Mouse (Mus musculus) midbrain, embryonic 12.5 days (tissue): ENCODE measurements at regions not wholly inside any gene's neighbourhood (a gene's known extent, or its start where the extent isn't known, plus 50 kb on each side); places are given as distances from the start of the nearest gene placed in this dataset.

ENCODE experiments used
- ATAC-seq: fragments of 200-750 bp; cut with Nextera tagmentation; 2 replicates; pipeline ENCODE4 v1.8.0; 2017; ENCODE audit warnings: low read depth, moderate TSS enrichment, moderate library complexity; ENCODE audit not compliant: low FRiP score
- H3K27ac ChIP-seq: fragments of 300-500 bp; sonication (generic); replicated peaks from 2 replicates; pipeline ENCODE4 v1.5.1; 2016; ENCODE audit warnings: mild to moderate bottlenecking
- H3K27me3 ChIP-seq: fragments of 300-500 bp; sonication (generic); 2 replicates; pipeline ENCODE4 v1.6.1; 2016; ENCODE audit warnings: mild to moderate bottlenecking
- H3K36me3 ChIP-seq: fragments of 300-500 bp; sonication (generic); 2 replicates; pipeline ENCODE4 v1.6.1; 2016
- H3K4me1 ChIP-seq: fragments of 300-500 bp; sonication (generic); 2 replicates; pipeline ENCODE4 v1.6.1; 2016
- H3K4me2 ChIP-seq: fragments of 300-500 bp; sonication (generic); replicated peaks from 2 replicates; pipeline ENCODE4 v1.6.1; 2016; ENCODE audit warnings: mild to moderate bottlenecking, moderate library complexity
- H3K4me3 ChIP-seq: fragments of 300-500 bp; sonication (generic); 2 replicates; pipeline ENCODE4 v1.5.1; 2016; ENCODE audit warnings: mild to moderate bottlenecking
- H3K9ac ChIP-seq: fragments of 300-500 bp; sonication (generic); replicated peaks from 2 replicates; pipeline ENCODE4 v1.6.1; 2016; ENCODE audit warnings: mild to moderate bottlenecking, moderate library complexity
- H3K9me3 ChIP-seq: fragments of 300-500 bp; sonication (generic); 2 replicates; pipeline ENCODE4 v1.6.1; 2016; ENCODE audit warnings: mild to moderate bottlenecking
- WGBS: fragments of 180-500 bp; shearing (Covaris S2); methylation state at CpG from one replicate; pipeline ENCODE4 v1.1.7; 2016; 5-methylcytosine and 5-hydroxymethylcytosine counted together

DNA sequence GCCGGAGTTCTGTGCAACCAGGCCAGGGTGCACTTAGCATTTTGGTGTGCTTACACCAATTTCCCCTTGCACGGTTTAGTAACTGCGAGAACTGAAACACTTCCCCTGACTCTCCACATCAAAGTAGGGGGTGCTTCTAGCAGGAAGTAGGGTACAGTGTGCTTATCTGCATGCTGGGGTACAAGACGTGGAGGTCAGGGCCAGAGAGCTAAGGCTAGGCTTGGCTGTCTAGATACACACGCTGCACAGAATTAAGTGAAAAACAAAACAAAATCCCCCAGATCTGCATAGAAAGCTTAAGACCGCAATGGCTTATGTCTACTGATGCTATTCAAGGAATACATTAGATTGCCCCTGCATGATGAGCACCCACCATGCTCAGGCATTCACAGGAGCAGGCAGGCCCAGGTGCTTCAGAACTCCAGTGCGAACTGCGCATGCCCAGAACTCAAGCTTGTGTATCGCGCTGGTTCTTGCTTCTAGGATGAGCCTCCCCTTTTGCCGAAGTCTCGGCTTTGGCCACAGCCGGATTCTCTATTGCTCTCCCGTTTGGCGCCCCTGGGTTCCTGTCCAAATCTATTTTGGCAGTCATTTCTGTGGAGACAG, 78.9 kb upstream of the Slc38a2 start:
- H3K27ac ChIP-seq = no peak overlapping the region
- H3K4me2 ChIP-seq = no peak overlapping the region
- no peak for ATAC-seq
- H3K4me3 ChIP-seq = no peak overlapping the region
- no peaks in the 10 kb centered on the region for H3K4me1 ChIP-seq
- no peaks in the 10 kb centered on the region for H3K9me3 ChIP-seq
- WGBS = 92% methylated on average over 15 of the region's 15 CpGs
- H3K36me3 ChIP-seq = no peaks in the 10 kb centered on the region
- no peak overlapping the region for H3K9ac ChIP-seq
- no peaks in the 10 kb centered on the region for H3K27me3 ChIP-seq

GRCm38 (mm10) chr15:96776476-96777075, 77.0 kb upstream of the Slc38a2 start:
- Histone ChIP-seq H3K4me1 (no peaks in the 10 kb centered on the region), H3K4me2 (no peak overlapping the region), H3K27ac (no peak overlapping the region), H3K9me3 (no peaks in the 10 kb centered on the region), H3K4me3 (no peak overlapping the region), H3K36me3 (no peaks in the 10 kb centered on the region), H3K27me3 (no peaks in the 10 kb centered on the region), H3K9ac (no peak overlapping the region)
- no peak for ATAC-seq
- 86% methylated on average over 9 of the region's 9 CpGs for WGBS

DNA sequence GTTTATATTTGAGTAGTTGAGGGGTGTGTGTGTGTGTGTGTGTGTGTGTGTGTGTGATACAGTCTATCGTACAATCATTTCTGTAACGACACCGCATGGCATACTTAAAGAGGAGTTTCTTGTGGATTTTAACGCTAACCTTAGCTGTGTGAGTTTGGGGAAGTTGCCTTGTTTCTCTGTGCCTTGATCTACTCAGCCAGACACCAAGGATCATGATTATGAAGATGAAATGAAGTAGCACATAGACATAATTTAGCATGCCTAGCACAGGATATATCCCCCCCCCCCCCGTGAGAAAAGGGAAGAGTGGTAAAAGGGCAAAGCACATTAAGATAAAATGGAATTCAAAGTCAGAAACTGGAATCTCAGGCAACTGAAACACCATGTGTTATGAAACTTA, 75.6 kb upstream of the Slc38a2 start:
- WGBS = 88% methylated on average over 5 of the region's 5 CpGs

DNA sequence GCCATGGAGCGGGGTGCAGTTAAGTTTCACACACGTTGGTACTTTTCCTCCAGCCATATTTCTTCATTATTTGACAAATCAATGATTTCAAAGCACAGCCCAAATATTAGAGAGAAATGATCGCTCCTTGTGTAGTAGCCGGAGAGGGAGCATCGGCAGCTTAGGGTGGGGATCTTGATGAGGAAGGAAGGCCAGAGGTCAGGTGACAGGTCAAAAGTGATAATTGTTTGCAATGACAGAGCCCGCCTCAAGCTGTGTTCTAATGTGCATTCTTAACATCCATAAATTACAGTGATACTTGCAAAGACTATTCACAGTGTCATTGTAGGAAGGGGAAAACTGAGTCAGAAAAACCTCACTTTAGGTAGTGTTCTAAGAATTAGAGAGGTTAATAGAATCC, 75.1 kb upstream of the Slc38a2 start:
- H3K27me3 ChIP-seq = no peaks in the 10 kb centered on the region
- no peaks in the 10 kb centered on the region for H3K36me3 ChIP-seq
- H3K27ac ChIP-seq = no peak overlapping the region
- H3K4me1 ChIP-seq = no peaks in the 10 kb centered on the region
- no peaks in the 10 kb centered on the region for H3K9me3 ChIP-seq
- WGBS = 78% methylated on average over 6 of the region's 6 CpGs
- no peak for ATAC-seq
- no peak overlapping the region for H3K4me3 ChIP-seq
- H3K4me2 ChIP-seq = no peak overlapping the region
- no peak overlapping the region for H3K9ac ChIP-seq

More for the DNA sequence above, 75.6 kb upstream of the Slc38a2 start:
- Histone ChIP-seq H3K9me3 (no peaks in the 10 kb centered on the region), H3K27me3 (no peaks in the 10 kb centered on the region), H3K4me1 (no peaks in the 10 kb centered on the region), H3K9ac (no peak overlapping the region), H3K4me2 (no peak overlapping the region), H3K27ac (no peak overlapping the region), H3K36me3 (no peaks in the 10 kb centered on the region), H3K4me3 (no peak overlapping the region)
- no peak for ATAC-seq

- Histone ChIP-seq H3K27me3 (no peaks in the 10 kb centered on the region), H3K4me3 (no peak overlapping the region), H3K36me3 (no peaks in the 10 kb centered on the region), H3K9ac (no peak overlapping the region), H3K9me3 (no peaks in the 10 kb centered on the region), H3K4me2 (no peak overlapping the region), H3K27ac (no peak overlapping the region), H3K4me1 (no peaks in the 10 kb centered on the region)
- 75% methylated on average over 1 of the region's 1 CpGs for WGBS
- ATAC-seq = no peak
Observed at GRCm38 (mm10) chr15:96773656-96774055, 74.1 kb upstream of the Slc38a2 start.

DNA sequence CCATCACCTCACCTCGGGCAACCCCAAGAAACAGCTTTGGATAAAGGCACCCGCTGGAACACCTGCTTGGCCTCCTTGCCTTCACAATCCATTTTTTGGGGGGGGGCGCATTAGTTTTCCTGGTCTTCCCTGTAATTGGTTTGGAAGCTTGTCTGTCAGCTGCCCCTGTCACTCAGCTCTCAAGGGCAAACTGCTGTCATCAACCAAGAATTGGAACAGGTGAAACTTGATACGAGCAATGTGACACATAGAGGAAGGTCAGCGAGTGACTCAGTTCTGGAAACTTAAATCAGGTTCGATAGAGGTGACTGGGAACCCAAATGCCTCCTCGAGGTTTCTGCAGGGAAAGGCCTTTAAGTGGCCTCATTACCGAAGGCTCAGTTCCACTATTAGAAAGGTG, 73.2 kb upstream of the Slc38a2 start:
- Histone ChIP-seq H3K27me3 (no peaks in the 10 kb centered on the region), H3K4me1 (peaks cover 2% of the 10 kb centered on the region; the same call in 1 of the 2 replicates), H3K9ac (no peak overlapping the region), H3K9me3 (no peaks in the 10 kb centered on the region), H3K4me3 (no peak overlapping the region), H3K27ac (no peak overlapping the region), H3K4me2 (no peak overlapping the region), H3K36me3 (no peaks in the 10 kb centered on the region)
- ATAC-seq = no peak
- 91% methylated on average over 8 of the region's 8 CpGs for WGBS

GRCm38 (mm10) chr15:96770786-96771185, 71.3 kb upstream of the Slc38a2 start:
- Histone ChIP-seq H3K27me3 (no peaks in the 10 kb centered on the region), H3K9me3 (no peaks in the 10 kb centered on the region), H3K9ac (no peak overlapping the region), H3K36me3 (no peaks in the 10 kb centered on the region), H3K4me1 (peaks cover 2% of the 10 kb centered on the region; the same call in 1 of the 2 replicates), H3K4me3 (no peak overlapping the region), H3K4me2 (no peak overlapping the region), H3K27ac (no peak overlapping the region)
- WGBS = 95% methylated on average over 8 of the region's 8 CpGs
- ATAC-seq = no peak

DNA sequence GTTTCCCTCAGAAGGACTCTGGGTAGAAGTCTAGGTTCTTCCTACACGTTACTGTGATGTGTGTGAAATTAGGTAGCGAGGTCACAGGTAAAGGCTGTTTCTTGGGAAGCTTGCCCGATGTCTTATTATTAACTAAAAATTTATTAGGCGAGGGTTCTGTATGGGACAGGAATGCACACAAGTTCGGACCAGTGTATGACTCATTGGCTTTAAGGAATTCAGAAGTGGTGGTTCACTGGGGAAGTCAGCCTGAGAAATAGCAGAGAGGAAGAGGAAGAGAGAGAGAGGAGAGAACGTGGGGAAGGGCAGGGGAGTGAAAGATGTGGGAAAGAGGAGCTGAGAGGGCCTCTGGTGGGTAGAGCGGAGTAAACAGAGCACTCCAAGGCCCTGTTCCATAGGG, 70.8 kb upstream of the Slc38a2 start:
- WGBS = 86% methylated on average over 7 of the region's 7 CpGs
- Histone ChIP-seq H3K9ac (no peak overlapping the region), H3K9me3 (no peaks in the 10 kb centered on the region), H3K27ac (no peak overlapping the region), H3K36me3 (no peaks in the 10 kb centered on the region), H3K4me3 (no peak overlapping the region), H3K4me2 (no peak overlapping the region), H3K4me1 (peaks cover 2% of the 10 kb centered on the region; the same call in 1 of the 2 replicates), H3K27me3 (no peaks in the 10 kb centered on the region)
- ATAC-seq = no peak

- Histone ChIP-seq H3K36me3 (no peaks in the 10 kb centered on the region), H3K27ac (no peak overlapping the region), H3K4me1 (peaks cover 2% of the 10 kb centered on the region; the same call in 1 of the 2 replicates), H3K4me3 (no peak overlapping the region), H3K9ac (no peak overlapping the region), H3K27me3 (no peaks in the 10 kb centered on the region), H3K9me3 (no peaks in the 10 kb centered on the region), H3K4me2 (no peak overlapping the region)
- WGBS = 87% methylated on average over 11 of the region's 11 CpGs
- ATAC-seq = no peak
Observed at GRCm38 (mm10) chr15:96769751-96770150, 70.2 kb upstream of the Slc38a2 start.

- Histone ChIP-seq H3K4me1 (peaks cover 2% of the 10 kb centered on the region; the same call in 1 of the 2 replicates), H3K36me3 (no peaks in the 10 kb centered on the region), H3K9me3 (no peaks in the 10 kb centered on the region), H3K4me2 (no peak overlapping the region), H3K9ac (no peak overlapping the region), H3K27ac (no peak overlapping the region), H3K27me3 (no peaks in the 10 kb centered on the region), H3K4me3 (no peak overlapping the region)
- WGBS = 82% methylated on average over 19 of the region's 19 CpGs
- no peak for ATAC-seq
Observed at GRCm38 (mm10) chr15:96768301-96768993, 68.9 kb upstream of the Slc38a2 start.

- no peak overlapping the region for H3K4me3 ChIP-seq
- ATAC-seq = no peak
Observed at GRCm38 (mm10) chr15:96767188-96767587, 67.7 kb upstream of the Slc38a2 start.

GRCm38 (mm10) chr15:96766238-96766637, 66.7 kb upstream of the Slc38a2 start:
- Histone ChIP-seq H3K27me3 (no peaks in the 10 kb centered on the region), H3K4me3 (no peak overlapping the region), H3K9me3 (no peaks in the 10 kb centered on the region), H3K4me1 (peaks cover 2% of the 10 kb centered on the region; the same call in 1 of the 2 replicates), H3K36me3 (no peaks in the 10 kb centered on the region), H3K4me2 (no peak overlapping the region), H3K9ac (no peak overlapping the region), H3K27ac (no peak overlapping the region)
- 95% methylated on average over 9 of the region's 9 CpGs for WGBS
- ATAC-seq = no peak

More at GRCm38 (mm10) chr15:96767188-96767587, 67.7 kb upstream of the Slc38a2 start:
- H3K9me3 ChIP-seq = no peaks in the 10 kb centered on the region
- no peaks in the 10 kb centered on the region for H3K36me3 ChIP-seq
- no peak overlapping the region for H3K27ac ChIP-seq
- no peak overlapping the region for H3K9ac ChIP-seq
- H3K4me2 ChIP-seq = no peak overlapping the region
- no peaks in the 10 kb centered on the region for H3K27me3 ChIP-seq
- 94% methylated on average over 5 of the region's 5 CpGs for WGBS
- H3K4me1 ChIP-seq = peaks cover 2% of the 10 kb centered on the region; the same call in 1 of the 2 replicates
